Mouse (Mus musculus): ENCODE data around the gene Stam.
"Not testable (repeated sequence)": the region's sequence is repeated elsewhere in the genome, so short reads cannot be mapped to it uniquely, and the experiment has no call there.

The Stam gene

DNA sequence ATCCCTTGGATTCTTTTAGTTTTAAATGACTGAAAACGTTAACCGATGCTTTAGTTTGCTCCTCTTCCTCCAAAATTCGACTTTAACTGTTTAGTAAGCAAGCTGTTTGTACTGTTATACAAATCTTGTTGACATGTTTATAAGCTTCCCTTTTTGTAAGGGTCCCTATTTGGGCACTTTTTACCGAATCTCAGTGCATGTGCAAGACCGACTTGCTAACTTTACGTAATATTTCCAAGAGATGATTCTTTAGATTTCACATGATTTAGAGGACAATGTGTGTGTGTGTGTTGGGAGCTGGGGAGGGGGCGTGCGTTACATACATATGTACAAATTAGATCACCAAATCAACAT is 913 bp upstream of the Stam start:
- peak; percentile 5 for DNase-seq (ENCODE audit: low read depth, low spot score)
- Histone ChIP-seq H3K36me3 (ENCODE audit: control insufficient read depth, insufficient read depth, low read length, poor library complexity, severe bottlenecking) (no peaks in the 10 kb centered on the region), H3K27me3 (ENCODE audit: control insufficient read depth, insufficient read depth, low read length, poor library complexity, severe bottlenecking) (no peaks in the 10 kb centered on the region)

DNA sequence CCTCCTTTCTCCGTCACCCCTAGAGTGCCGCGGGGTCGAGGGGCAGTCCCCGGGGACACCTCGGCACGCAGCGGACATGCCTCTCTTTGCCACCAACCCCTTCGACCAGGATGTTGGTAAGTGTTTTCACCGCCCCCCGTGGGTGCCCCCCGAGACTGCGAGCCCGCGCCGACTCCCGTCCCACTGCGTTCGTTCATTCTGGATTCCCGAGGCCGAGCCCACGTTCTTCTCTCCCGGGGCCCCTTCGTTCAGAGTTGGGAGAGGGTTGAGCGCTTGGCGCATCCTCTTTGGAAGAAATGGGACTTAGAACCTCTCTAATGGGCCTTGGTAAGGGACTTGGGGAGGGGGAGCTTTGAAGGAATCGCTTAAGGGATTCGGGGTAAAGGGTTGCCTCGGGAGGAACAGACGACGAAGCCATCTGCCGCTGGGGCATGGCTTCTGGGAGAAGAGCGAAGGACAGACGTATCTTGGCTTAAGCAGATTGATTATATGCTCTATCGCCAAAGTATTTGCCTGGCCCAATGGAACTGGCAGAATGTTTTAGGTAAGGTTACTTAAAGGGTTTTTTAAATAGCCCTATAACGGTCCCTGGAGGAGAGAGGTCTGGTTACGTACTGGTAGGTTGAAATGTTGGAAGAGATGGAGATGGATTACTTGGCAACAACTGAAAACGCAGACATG is 463 bp downstream of the Stam start:
- H3K36me3 ChIP-seq (ENCODE audit: control insufficient read depth, insufficient read depth, low read length, poor library complexity, severe bottlenecking), result no peaks in the 10 kb centered on the region
- DNase-seq (ENCODE audit: low read depth, low spot score), result no peak
- H3K27me3 ChIP-seq (ENCODE audit: control insufficient read depth, insufficient read depth, low read length, poor library complexity, severe bottlenecking), result no peaks in the 10 kb centered on the region

DNA sequence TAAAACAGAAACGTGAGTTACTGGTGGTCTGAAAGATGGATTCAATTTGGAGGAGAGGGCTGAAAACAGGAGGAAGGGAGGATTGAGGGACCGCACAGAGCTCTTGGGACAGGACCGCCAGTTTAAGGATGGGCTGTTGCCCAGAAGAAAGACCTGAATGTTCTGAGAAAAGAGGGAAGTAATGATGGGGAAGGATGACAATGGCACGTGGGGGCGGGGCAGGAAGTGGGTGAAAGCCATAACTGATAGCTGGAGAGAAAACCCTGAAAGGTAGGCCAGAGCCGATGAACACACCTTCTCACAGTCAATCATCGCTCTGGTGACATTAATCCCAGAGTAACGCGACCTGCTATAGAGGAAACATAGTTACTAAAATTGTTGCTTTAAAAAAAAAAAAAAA is 4.6 kb downstream of the Stam start:
- DNase-seq (ENCODE audit: low read depth, low spot score), result peak; percentile 31
- not testable (repeated sequence) for H3K36me3 ChIP-seq (ENCODE audit: control insufficient read depth, insufficient read depth, low read length, poor library complexity, severe bottlenecking); H3K27me3 ChIP-seq (ENCODE audit: control insufficient read depth, insufficient read depth, low read length, poor library complexity, severe bottlenecking)

DNA sequence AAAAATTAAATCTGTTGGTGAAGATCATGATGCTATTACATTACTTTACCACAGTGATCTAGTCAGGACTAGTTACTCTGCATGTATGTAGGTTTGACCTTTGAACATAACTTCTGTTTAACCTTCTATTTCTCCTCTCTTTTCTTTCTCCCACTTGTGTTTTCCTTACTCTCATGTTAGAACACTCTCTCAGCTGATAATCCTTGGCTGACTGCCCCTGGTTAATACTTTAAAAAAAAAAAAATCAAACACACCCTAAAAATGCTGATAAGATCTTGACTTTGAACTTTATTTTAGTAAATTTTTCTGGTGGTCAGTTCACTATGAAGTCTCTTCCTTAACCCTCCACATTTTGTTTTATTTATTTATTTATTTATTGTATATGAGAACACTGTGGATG is 26.6 kb downstream of the Stam start:
- Histone ChIP-seq H3K27me3 (ENCODE audit: control insufficient read depth, insufficient read depth, low read length, poor library complexity, severe bottlenecking) (no peaks in the 10 kb centered on the region; the same call in 1 of the 2 replicates), H3K36me3 (ENCODE audit: control insufficient read depth, insufficient read depth, low read length, poor library complexity, severe bottlenecking) (0 out of 2 replicates have a peak, but pooled peaks cover 2% of the 10 kb centered on the region)
- no peak for DNase-seq (ENCODE audit: low read depth, low spot score)

DNA sequence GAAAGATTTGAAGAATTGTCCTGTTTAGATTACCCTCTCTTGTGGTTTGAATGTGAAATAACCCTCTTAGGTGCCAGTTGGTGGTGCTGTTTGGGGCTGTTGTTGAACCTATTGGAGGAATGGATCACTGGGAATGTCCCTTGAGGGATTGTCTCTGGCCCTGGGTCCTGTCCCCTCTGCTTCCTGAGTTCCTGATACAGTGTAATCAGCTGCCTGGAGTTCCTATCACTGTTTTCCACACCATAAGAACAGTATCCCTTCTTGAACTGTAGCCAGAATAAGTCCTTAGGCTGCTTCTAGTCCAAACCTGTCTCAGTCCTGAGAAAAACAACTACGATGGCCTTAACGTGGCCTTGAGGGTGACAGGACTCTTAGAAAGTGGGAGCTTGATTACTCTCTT is 28.7 kb downstream of the Stam start:
- Histone ChIP-seq H3K36me3 (ENCODE audit: control insufficient read depth, insufficient read depth, low read length, poor library complexity, severe bottlenecking) (0 out of 2 replicates have a peak, but pooled peaks cover 2% of the 10 kb centered on the region), H3K27me3 (ENCODE audit: control insufficient read depth, insufficient read depth, low read length, poor library complexity, severe bottlenecking) (no peaks in the 10 kb centered on the region; the same call in 1 of the 2 replicates)
- DNase-seq (ENCODE audit: low read depth, low spot score), result no peak

DNA sequence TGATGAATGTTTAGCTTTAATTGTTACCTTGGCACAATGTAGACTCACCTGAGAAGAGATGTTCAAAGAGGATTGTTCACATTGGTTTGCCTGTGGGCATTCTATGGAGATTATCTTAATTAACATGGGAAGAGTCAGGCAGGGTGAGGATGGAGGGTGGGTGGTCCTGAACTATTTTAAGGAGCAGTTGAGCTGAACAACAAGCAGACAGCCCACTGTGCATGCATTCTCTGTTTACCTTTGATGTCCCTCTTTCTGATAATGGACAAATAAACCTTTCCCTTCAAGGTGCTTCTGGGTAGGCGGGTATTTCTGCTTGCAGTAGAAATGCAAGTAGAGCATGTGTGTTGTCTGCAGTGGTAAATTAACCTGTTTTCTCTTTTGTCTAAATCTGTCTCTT is 30.0 kb downstream of the Stam start:
- H3K36me3 ChIP-seq (ENCODE audit: control insufficient read depth, insufficient read depth, low read length, poor library complexity, severe bottlenecking), result 0 out of 2 replicates have a peak, but pooled peaks cover 2% of the 10 kb centered on the region
- DNase-seq (ENCODE audit: low read depth, low spot score), result no peak
- no peaks in the 10 kb centered on the region; the same call in 1 of the 2 replicates for H3K27me3 ChIP-seq (ENCODE audit: control insufficient read depth, insufficient read depth, low read length, poor library complexity, severe bottlenecking)

DNA sequence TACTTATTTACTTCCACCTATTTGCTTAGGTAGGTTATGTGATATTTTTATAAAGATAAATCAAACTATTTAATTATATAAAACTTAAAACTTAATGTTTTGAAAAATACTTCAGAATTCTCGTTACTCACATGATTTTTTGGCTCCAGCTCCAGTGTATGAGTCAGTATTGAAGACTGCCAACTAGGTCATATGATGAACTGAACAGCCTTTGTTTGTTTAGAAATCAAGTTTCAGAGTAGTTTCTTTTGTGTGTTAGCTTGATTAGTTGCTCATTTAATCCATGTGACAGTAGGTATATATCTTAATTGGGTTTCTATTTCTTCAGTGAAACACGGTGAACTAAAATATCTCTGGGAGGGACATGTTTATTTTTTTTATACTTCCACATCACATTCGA is 33.8 kb downstream of the Stam start:
- Histone ChIP-seq H3K27me3 (ENCODE audit: control insufficient read depth, insufficient read depth, low read length, poor library complexity, severe bottlenecking) (no peaks in the 10 kb centered on the region; the same call in 1 of the 2 replicates), H3K36me3 (ENCODE audit: control insufficient read depth, insufficient read depth, low read length, poor library complexity, severe bottlenecking) (no peaks in the 10 kb centered on the region)
- no peak for DNase-seq (ENCODE audit: low read depth, low spot score)

DNA sequence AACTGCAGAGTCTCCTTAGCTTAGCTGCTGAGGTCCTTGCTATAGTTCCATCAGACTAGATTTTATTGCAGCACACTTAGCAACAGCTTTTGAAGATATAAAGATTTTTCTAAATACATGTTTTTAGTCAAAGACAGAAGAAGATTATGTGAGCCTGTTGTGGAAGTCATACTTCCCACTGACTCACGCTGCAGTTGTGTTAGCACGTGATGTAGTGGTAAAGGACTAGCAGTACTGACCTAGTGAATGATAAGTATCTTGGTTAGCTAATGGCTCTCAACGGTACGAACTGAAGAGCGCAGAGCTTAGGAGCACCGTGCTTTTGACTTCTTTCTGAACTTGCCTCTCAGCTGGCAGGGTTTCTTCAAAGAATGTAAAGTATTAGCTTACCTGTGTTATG is 52.5 kb downstream of the Stam start:
- H3K36me3 ChIP-seq (ENCODE audit: control insufficient read depth, insufficient read depth, low read length, poor library complexity, severe bottlenecking), result no peaks in the 10 kb centered on the region
- no peak for DNase-seq (ENCODE audit: low read depth, low spot score)
- H3K27me3 ChIP-seq (ENCODE audit: control insufficient read depth, insufficient read depth, low read length, poor library complexity, severe bottlenecking), result no peaks in the 10 kb centered on the region

DNA sequence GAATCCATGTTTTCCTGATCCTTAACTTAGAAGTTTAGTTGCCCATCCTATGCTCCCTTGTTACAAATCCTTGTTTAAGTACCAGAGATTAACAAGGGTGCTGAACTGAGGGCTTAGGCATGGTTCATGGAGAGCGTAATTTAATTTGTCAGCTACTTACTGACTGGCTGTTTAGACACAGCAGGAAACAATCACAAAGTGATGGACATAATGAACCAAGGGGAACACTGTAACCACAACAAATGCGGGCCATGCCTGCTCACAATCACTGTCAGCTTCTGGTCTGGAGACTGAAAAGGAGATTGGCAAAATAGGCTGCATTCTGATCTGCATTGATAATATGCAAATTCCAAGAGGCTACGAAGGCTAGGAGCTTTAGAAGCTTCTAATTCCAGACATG is 53.7 kb downstream of the Stam start:
- no peaks in the 10 kb centered on the region for H3K27me3 ChIP-seq (ENCODE audit: control insufficient read depth, insufficient read depth, low read length, poor library complexity, severe bottlenecking)
- H3K36me3 ChIP-seq (ENCODE audit: control insufficient read depth, insufficient read depth, low read length, poor library complexity, severe bottlenecking), result no peaks in the 10 kb centered on the region
- DNase-seq (ENCODE audit: low read depth, low spot score), result no peak

DNA sequence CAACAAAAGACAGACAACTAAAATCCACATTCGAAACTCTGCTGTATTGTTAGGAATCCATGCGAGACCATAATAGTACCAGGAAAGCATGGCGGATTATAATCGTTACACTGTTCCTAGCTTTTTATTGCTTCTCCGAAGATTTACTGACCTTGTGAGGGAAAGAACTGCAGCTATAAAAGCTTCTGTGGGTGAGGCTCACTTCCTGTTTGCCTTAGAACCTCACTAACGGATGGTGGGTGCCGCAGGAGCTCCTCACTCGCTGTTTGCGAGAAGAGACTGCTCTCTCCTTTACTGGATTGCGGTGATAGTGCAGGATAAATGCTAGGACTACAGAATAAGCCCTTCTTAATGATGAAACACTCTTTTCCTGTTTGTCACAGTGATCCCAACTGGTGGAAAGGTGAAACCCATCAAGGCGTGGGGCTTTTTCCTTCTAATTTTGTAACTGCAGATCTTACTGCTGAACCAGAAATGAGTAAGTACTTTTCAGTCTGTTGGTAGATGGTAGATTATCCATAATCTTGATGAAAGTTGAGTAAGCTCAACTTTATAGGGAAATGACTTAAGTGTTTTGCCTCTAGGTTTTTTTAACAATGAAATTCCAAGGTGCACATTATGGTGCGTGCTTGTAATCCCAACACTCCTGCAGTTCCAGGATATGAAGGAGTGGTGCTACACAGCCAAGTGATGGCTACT is 56.9 kb downstream of the Stam start:
- DNase-seq (ENCODE audit: low read depth, low spot score), result peak; percentile 36
- Histone ChIP-seq H3K36me3 (ENCODE audit: control insufficient read depth, insufficient read depth, low read length, poor library complexity, severe bottlenecking) (no peaks in the 10 kb centered on the region), H3K27me3 (ENCODE audit: control insufficient read depth, insufficient read depth, low read length, poor library complexity, severe bottlenecking) (no peaks in the 10 kb centered on the region)

DNA sequence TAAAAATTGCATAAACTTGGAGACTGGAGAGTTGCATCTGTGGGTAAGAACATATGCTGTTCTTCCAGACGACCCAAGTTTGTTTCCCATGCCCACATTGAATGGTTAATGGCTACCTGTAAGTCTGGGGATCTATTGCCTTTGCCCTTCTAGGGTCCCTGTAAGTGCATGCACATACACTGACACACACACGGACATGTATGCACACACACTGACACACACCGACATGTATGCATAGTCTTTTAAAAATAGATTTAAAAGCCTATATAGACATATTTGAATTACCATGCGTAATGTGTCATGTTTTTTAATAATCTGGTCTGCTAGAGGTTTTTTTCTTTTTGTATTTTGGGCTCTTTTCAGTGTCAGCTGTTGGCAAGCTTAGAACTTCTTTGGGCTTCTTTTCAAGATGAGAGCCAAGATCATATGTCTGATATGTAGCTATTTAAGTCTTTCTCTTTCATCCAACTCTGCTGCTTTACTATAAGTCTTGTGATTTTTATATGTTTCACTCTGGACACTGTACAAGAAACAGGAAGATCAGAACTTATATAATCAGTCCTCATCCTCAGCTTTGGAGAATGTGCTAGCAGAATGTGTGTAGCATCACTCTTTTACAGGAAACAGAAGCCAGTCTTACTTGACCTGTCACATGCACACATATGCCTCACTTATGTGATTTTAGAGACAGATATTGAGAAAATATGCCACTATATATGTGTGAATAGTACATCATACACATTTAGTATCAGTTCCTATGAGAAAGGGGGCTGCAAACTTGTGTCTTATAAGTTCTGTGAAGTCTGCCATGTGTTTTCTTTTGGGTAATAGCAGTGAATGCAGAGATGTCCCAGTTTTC is 58.8 kb downstream of the Stam start:
- no peaks in the 10 kb centered on the region for H3K27me3 ChIP-seq (ENCODE audit: control insufficient read depth, insufficient read depth, low read length, poor library complexity, severe bottlenecking)
- H3K36me3 ChIP-seq (ENCODE audit: control insufficient read depth, insufficient read depth, low read length, poor library complexity, severe bottlenecking), result 0 out of 2 replicates have a peak, but pooled peaks cover 2% of the 10 kb centered on the region
- no peak for DNase-seq (ENCODE audit: low read depth, low spot score)

DNA sequence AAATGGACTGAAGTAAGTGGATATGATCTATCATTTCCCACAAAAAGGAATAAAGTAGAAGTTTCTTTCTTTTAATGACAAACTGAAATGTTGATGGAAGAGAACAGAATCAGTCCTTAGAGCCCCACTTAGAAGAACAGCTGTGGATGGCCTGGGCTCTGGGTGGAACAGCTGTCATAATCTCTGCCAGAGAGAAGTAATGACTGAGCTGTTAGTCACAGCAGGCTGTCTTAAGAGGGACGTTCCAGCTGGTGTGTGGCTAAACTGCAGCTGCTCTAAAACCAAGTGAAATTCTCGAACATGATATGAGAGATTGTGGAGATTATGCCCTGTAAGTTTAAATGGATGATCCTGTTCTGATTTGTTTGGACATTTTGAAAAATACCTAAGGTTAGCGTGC is 63.0 kb downstream of the Stam start:
- peaks cover 5% of the 10 kb centered on the region for H3K36me3 ChIP-seq (ENCODE audit: control insufficient read depth, insufficient read depth, low read length, poor library complexity, severe bottlenecking)
- H3K27me3 ChIP-seq (ENCODE audit: control insufficient read depth, insufficient read depth, low read length, poor library complexity, severe bottlenecking), result no peaks in the 10 kb centered on the region
- DNase-seq (ENCODE audit: low read depth, low spot score), result no peak

DNA sequence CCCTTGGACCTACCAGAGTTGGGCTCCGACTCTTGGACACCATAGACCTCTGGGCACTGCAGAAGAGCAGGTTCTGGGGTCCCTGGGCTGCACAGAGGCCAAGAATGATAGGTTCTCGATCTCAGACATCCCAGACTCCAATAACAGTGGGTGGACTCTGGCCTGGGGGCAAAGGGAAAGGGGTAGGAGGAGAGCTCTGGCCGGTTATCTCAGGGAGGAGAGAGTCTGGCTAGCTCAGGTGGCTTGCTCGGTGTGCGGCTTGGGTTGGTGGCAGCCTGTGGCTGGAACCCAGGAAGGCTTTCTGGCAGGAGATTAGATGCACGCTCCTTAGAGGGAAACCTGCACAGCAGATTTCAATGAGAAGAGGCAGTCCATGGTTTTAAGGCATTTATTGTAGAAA is 65.7 kb downstream of the Stam start:
- Histone ChIP-seq H3K27me3 (ENCODE audit: control insufficient read depth, insufficient read depth, low read length, poor library complexity, severe bottlenecking) (no peaks in the 10 kb centered on the region), H3K36me3 (ENCODE audit: control insufficient read depth, insufficient read depth, low read length, poor library complexity, severe bottlenecking) (peaks cover 8% of the 10 kb centered on the region)
- no peak for DNase-seq (ENCODE audit: low read depth, low spot score)

DNA sequence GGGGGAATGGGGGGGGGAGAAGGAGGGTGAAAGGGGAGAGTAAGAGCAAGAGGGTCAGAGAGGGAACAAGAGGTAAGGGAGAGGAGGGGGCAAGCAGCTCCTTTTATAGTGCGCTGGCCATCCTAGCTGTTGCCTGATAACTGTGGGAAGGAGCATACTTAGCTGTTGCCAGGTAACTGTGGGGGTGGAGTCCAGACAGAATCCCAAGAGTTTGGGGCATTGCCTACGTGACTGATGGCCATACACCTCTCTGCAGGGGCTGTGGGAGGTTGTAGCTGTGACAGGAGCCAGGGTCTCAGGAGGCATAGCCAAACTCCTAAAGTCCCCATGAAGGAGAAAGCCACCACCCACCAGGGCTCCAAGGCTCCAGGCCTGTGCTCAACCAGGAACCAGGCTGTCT is 66.1 kb downstream of the Stam start:
- Histone ChIP-seq H3K27me3 (ENCODE audit: control insufficient read depth, insufficient read depth, low read length, poor library complexity, severe bottlenecking) (no peaks in the 10 kb centered on the region), H3K36me3 (ENCODE audit: control insufficient read depth, insufficient read depth, low read length, poor library complexity, severe bottlenecking) (peaks cover 8% of the 10 kb centered on the region)
- DNase-seq (ENCODE audit: low read depth, low spot score), result no peak

DNA sequence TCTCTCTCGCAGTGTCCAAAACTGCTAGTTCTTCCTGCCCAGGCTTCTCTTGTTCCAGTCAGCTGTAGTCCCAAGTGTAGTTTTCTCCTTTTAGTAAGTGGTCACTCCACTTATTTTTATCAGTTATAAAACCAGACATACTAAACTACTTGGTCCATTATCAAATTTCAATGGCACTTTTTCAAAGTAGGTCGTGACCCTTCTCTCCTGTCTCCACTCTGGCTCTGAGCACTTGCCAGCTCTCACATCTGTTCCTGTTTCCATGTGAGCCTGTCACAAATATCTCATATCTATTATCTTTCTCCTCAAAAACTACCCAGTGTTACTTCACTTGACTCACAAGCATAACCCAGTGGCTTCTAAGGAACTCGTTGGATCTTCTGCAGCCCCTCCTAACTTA is 71.4 kb downstream of the Stam start:
- DNase-seq (ENCODE audit: low read depth, low spot score), result no peak
- Histone ChIP-seq H3K27me3 (ENCODE audit: control insufficient read depth, insufficient read depth, low read length, poor library complexity, severe bottlenecking) (no peaks in the 10 kb centered on the region), H3K36me3 (ENCODE audit: control insufficient read depth, insufficient read depth, low read length, poor library complexity, severe bottlenecking) (peaks cover 4% of the 10 kb centered on the region; the same call in 1 of the 2 replicates)
